Mouse (Mus musculus): ENCODE measurements around the gene Tbca. TPM values are rescaled to one million over a fixed set of nuclear protein-coding genes. Genes with fewer than 3 reads are reported as not detected.

Gene Tbca
- total and polyA plus RNA-seq, 2 experiments from 2014 or later: 348 to 375 TPM

DNA sequence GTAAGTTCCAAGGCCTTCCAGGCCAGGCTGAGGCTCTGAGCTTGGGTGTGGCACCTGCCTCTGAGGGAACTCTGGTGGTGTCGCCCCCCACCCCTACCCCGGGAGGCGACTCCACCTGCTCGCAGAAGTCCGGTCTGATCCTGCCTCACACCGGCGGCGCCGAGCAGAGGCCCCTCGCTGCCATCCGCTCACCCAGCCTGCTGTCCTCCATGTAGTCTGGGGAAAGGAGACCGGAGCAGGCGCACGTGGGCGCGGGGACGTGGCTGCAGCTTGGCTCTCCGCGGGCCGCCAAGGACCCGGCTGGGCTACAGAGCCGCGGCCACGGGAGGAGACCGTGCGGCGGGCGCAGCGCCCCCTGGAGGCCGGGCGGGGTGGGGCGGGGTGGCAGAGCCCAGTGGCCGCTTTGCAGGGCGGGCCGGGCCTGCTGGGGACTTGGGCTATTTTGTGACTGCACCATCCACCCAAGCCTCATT is 79.8 kb downstream of the Tbca start:
- ATAC-seq: peak; percentile 85
- H3K36me3 ChIP-seq (ENCODE audit: insufficient read depth): no peaks in the 10 kb centered on the region
- peak; percentile 68 for TF ChIP-seq CTCF (IDR thresholded peaks at IDR 0.05; ENCODE audit: low read depth)

DNA sequence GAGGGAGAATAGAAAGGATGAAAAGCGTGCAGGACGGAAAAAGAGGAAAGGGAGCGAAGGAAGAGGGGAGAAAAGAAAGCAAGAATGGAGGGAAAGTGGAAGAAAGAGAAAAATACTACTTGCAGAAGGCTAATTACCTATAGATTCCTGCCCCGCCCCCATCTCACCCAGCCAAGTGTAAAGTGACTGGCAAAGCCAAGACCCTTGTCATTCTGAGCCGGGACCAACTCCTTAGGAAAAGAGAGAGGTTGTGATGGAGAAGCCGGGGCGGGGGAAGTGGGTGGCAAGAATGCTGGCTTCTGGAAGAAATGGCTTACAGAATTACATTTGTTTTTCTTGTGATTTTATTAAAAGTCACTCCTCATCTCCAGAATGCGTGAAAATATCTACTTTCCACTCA is 80.8 kb downstream of the Tbca start:
- H3K4me1 ChIP-seq (ENCODE audit: insufficient read depth): peaks cover 5% of the 10 kb centered on the region; the same call in 1 of the 2 replicates
- no peak for DNase-seq
- H3K9me3 ChIP-seq (ENCODE audit: low read length): no peaks in the 10 kb centered on the region
- no peak for TF ChIP-seq CTCF (IDR thresholded peaks at IDR 0.05; ENCODE audit: low read depth)
- H3K36me3 ChIP-seq (ENCODE audit: insufficient read depth): no peaks in the 10 kb centered on the region
- ATAC-seq: no peak
- WGBS: under 1% methylated on average over 8 of the region's 8 CpGs
- H3K4me3 ChIP-seq (ENCODE audit: low read depth, low read length): no peak overlapping the region
- H3K9ac ChIP-seq: no peak overlapping the region
- H3K4me2 ChIP-seq (ENCODE audit: low read depth): no peak overlapping the region
- H3K27me3 ChIP-seq (ENCODE audit: insufficient read depth, low read length): peaks cover 86% of the 10 kb centered on the region
- no peak overlapping the region for H3K27ac ChIP-seq (ENCODE audit: low read depth, low read length)

More for the DNA sequence above, 79.8 kb downstream of the Tbca start:
- peaks cover 89% of the 10 kb centered on the region for H3K27me3 ChIP-seq (ENCODE audit: insufficient read depth, low read length)
- H3K9me3 ChIP-seq (ENCODE audit: low read length): no peaks in the 10 kb centered on the region
- H3K27ac ChIP-seq (ENCODE audit: low read depth, low read length): no peak overlapping the region
- WGBS: under 1% methylated on average over 32 of the region's 35 CpGs
- H3K4me3 ChIP-seq (ENCODE audit: low read depth, low read length): peak overlapping the region; percentile 18; the same call in 1 of the 2 replicates
- H3K4me1 ChIP-seq (ENCODE audit: insufficient read depth): peaks cover 5% of the 10 kb centered on the region; the same call in 1 of the 2 replicates
- peak; percentile 58 for DNase-seq
- peak overlapping the region; percentile 38 for H3K4me2 ChIP-seq (ENCODE audit: low read depth)
- no peak overlapping the region for H3K9ac ChIP-seq

DNA sequence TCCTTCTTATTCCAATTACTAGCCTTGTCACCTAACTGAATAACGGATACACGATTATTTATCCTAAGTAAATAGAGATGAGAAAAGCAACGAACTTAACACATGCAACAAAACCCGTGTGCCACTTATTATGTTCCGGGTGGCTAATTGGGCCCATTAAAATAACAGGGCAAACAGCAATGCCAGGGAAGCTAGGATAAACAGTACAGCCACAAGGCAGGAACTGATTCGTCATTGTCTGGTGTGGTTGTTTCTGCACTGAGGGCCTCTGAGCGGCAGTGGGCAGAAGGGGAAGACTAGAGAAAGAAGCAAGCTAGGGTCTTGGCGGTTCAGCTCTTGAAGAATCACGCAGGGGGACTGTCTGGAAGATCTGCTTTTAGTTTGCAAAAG is 81.4 kb downstream of the Tbca start:
- H3K27ac ChIP-seq (ENCODE audit: low read depth, low read length): no peak overlapping the region
- peaks cover 5% of the 10 kb centered on the region; the same call in 1 of the 2 replicates for H3K4me1 ChIP-seq (ENCODE audit: insufficient read depth)
- 4% methylated on average over 9 of the region's 9 CpGs for WGBS
- H3K9me3 ChIP-seq (ENCODE audit: low read length): no peaks in the 10 kb centered on the region
- DNase-seq: peak; percentile 66
- ATAC-seq: no peak
- H3K27me3 ChIP-seq (ENCODE audit: insufficient read depth, low read length): peaks cover 86% of the 10 kb centered on the region
- H3K4me2 ChIP-seq (ENCODE audit: low read depth): no peak overlapping the region
- H3K9ac ChIP-seq: no peak overlapping the region
- no peak for TF ChIP-seq CTCF (IDR thresholded peaks at IDR 0.05; ENCODE audit: low read depth)
- no peaks in the 10 kb centered on the region for H3K36me3 ChIP-seq (ENCODE audit: insufficient read depth)
- H3K4me3 ChIP-seq (ENCODE audit: low read depth, low read length): no peak overlapping the region

DNA sequence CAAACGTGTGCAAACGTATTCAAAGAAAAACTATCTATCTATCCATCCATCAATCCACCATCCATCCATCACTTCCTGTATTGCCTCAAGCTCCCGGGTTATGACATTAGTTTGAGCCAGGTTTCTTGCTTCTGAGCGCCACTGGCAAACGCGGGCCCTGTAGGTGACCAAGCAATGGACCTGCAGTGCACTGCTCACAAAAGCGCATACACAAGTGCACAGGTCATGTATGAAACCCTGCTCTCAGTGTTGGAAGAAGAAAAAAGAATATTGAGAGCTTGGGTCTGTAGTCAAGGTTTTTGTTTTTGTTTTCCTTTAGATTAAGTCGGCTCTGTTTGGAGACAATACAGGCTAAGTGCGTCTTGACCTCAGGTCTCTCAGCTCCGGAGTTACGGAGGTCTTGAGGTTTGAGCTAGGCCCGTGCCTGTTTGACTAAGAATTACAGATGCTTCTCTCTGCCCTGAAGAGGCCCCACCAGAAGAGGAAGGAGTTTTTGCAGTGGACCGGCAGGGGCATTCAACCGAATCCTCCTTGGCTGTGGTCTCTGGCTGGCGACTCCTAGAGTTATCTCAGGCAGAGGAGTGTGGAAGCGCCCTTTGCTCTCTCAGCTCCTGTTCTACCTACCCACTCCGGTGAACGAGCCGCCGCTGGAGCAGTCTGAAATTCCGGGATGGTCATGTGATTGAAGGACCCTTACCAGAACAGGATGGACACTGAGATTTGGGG is 81.9 kb downstream of the Tbca start:
- DNase-seq (peak; percentile 48), ATAC-seq (no peak)
- Histone ChIP-seq H3K27me3 (ENCODE audit: insufficient read depth, low read length) (peaks cover 84% of the 10 kb centered on the region), H3K36me3 (ENCODE audit: insufficient read depth) (no peaks in the 10 kb centered on the region), H3K9ac (no peak overlapping the region), H3K4me1 (ENCODE audit: insufficient read depth) (peaks cover 5% of the 10 kb centered on the region; the same call in 1 of the 2 replicates), H3K9me3 (ENCODE audit: low read length) (no peaks in the 10 kb centered on the region), H3K27ac (ENCODE audit: low read depth, low read length) (no peak overlapping the region), H3K4me3 (ENCODE audit: low read depth, low read length) (no peak overlapping the region), H3K4me2 (ENCODE audit: low read depth) (no peak overlapping the region)
- WGBS: 2% methylated on average over 21 of the region's 21 CpGs
- TF ChIP-seq CTCF (IDR thresholded peaks at IDR 0.05; ENCODE audit: low read depth): no peak

DNA sequence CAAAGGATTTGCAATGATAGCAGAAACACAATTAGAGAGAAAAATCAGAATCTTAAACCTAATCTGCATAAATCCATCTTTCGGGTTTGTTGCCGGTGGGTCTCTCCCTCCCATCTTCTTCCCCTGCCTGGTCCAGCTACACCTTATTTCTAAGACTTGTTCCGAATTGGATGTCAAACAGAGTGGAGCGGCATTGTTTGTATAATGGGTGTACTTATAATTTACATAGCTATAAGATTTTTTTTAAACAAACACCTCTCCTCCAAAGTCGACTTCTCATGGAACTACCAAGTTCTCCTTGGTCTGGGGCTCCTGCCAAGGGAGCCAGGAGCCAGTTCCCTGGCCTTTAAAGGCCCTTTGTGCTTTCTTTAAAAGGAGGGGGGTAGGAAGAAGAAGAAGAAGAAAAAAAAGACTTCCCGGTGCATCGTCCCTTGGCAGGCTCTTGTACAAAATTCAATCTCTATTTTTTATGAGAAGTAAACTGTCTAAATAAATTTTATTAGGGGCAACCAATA is 83.2 kb downstream of the Tbca start:
- Histone ChIP-seq H3K36me3 (ENCODE audit: insufficient read depth) (no peaks in the 10 kb centered on the region), H3K9me3 (ENCODE audit: low read length) (no peaks in the 10 kb centered on the region), H3K9ac (no peak overlapping the region), H3K27me3 (ENCODE audit: insufficient read depth, low read length) (peaks cover 79% of the 10 kb centered on the region), H3K4me2 (ENCODE audit: low read depth) (no peak overlapping the region), H3K27ac (ENCODE audit: low read depth, low read length) (no peak overlapping the region), H3K4me1 (ENCODE audit: insufficient read depth) (peaks cover 5% of the 10 kb centered on the region; the same call in 1 of the 2 replicates), H3K4me3 (ENCODE audit: low read depth, low read length) (no peak overlapping the region)
- no peak for TF ChIP-seq CTCF (IDR thresholded peaks at IDR 0.05; ENCODE audit: low read depth)
- 1% methylated on average over 7 of the region's 7 CpGs for WGBS
- DNase-seq (peak; percentile 55), ATAC-seq (no peak)

DNA sequence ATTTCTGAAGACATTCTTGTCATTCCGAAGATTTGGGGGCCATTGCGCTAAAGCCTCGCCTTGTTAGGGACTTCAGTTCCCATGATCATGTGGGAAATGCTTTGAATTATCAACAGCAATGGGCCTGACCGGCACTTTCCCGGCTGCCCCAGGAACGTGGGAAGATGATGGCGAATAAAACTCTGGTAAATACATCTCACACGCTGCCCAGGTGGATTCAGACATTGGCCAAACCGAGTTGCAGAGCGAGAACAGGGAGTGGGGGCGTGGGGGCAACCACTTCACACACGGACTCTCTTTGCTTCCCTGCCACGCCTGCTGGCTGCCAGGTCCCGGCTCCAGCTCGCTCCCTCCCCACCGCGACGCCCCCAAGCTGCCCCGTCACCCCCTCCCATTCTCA is 83.7 kb downstream of the Tbca start:
- ATAC-seq: no peak
- H3K4me2 ChIP-seq (ENCODE audit: low read depth): no peak overlapping the region

More for the DNA sequence above, 83.7 kb downstream of the Tbca start:
- no peaks in the 10 kb centered on the region for H3K36me3 ChIP-seq (ENCODE audit: insufficient read depth)
- no peak overlapping the region for H3K4me3 ChIP-seq (ENCODE audit: low read depth, low read length)
- TF ChIP-seq CTCF (IDR thresholded peaks at IDR 0.05; ENCODE audit: low read depth): no peak
- 2% methylated on average over 19 of the region's 19 CpGs for WGBS
- no peak overlapping the region for H3K9ac ChIP-seq
- peaks cover 79% of the 10 kb centered on the region for H3K27me3 ChIP-seq (ENCODE audit: insufficient read depth, low read length)
- peaks cover 5% of the 10 kb centered on the region; the same call in 1 of the 2 replicates for H3K4me1 ChIP-seq (ENCODE audit: insufficient read depth)
- no peak overlapping the region for H3K27ac ChIP-seq (ENCODE audit: low read depth, low read length)
- no peak for DNase-seq
- H3K9me3 ChIP-seq (ENCODE audit: low read length): no peaks in the 10 kb centered on the region
